11 mouse cellular contexts compared by ENCODE assay signal in genomic region chr14:24068693-24069092, GRCm38 (mm10). TPM values are rescaled to one million over a fixed set of nuclear protein-coding genes. Genes with fewer than 3 reads are reported as not detected.
A peak's percentile ranks its signal among the peaks of the same experiment; 100 is the strongest.
DNase-seq lines count a peak whose midpoint lies in the region; ATAC-seq and TF ChIP-seq lines count a peak whose summit lies in the region.
"Had no signal": no experiment of that assay in that cellular context is flagged by ENCODE, and none has a peak within 500 bp of the region (broad histone marks: within the 10 kb centered on the region; RNA-seq: fewer than 3 reads in every experiment).

No protein-coding gene starts in this region.

- 62% methylated on average over 4 of the region's 4 CpGs for WGBS in midbrain, embryonic 14.5 days
- WGBS in midbrain, embryonic 11.5 days, result 60% methylated on average over 4 of the region's 4 CpGs

- no peaks in the 10 kb centered on the region for H3K27me3 ChIP-seq in midbrain, embryonic 14.5 days (ENCODE audit: control insufficient read depth, insufficient read depth, low read length)
- H3K27me3 ChIP-seq in midbrain, embryonic 11.5 days (ENCODE audit: control insufficient read depth, insufficient read depth, low read length), result no peaks in the 10 kb centered on the region
- H3K27me3 ChIP-seq: midbrain, embryonic 12.5 days had no signal

- no peaks in the 10 kb centered on the region for H3K4me1 ChIP-seq in midbrain, embryonic 14.5 days (ENCODE audit: control insufficient read depth, insufficient read depth, low read length)
- no peaks in the 10 kb centered on the region for H3K4me1 ChIP-seq in midbrain, embryonic 11.5 days (ENCODE audit: control insufficient read depth, insufficient read depth, low read length)
- H3K4me1 ChIP-seq: heart, embryonic 15.5 days; midbrain, embryonic 12.5 days had no signal

- no peak for ATAC-seq in midbrain, embryonic 14.5 days (ENCODE audit: low FRiP score, low TSS enrichment)
- ATAC-seq in midbrain, embryonic 11.5 days (ENCODE audit: low FRiP score), result no peak

- DNase-seq in heart, postnatal 4 days, result peak; percentile 15
- no peak for DNase-seq in heart, postnatal 25 days (ENCODE audit: low spot score)
- peak; percentile 56 for DNase-seq in midbrain, embryonic 14.5 days
- no peak for DNase-seq in midbrain, embryonic 11.5 days (ENCODE audit: low spot score, missing footprints)
- DNase-seq in brain, embryonic 14.5 days (ENCODE audit: low read depth), result peak; percentile 43
- DNase-seq in retina, postnatal 1 day, result peak; percentile 51
- no peak for DNase-seq in spleen, postnatal 10 days (ENCODE audit: low spot score in 2 of 2)
- no peak for DNase-seq in kidney, postnatal 25 days
- DNase-seq: spleen, adult 18-20 months had no signal

- peak; percentile 47; the same call in 1 of the 2 replicates for TF ChIP-seq CTCF in brain, embryonic 14.5 days (IDR thresholded peaks at IDR 0.05; ENCODE audit: borderline replicate concordance, extremely low read depth, insufficient read depth, insufficient read length)

- H3K4me3 ChIP-seq in midbrain, embryonic 14.5 days (replicated peaks; ENCODE audit: low read depth, low read length), result no peak overlapping the region
- H3K4me3 ChIP-seq in midbrain, embryonic 11.5 days (ENCODE audit: low read depth, low read length), result no peak overlapping the region
- H3K4me3 ChIP-seq: heart, embryonic 15.5 days; midbrain, embryonic 12.5 days had no signal

- intact Hi-C loops in heart, postnatal 25 days (cut with DNase I), result no loop called here

- H3K27ac ChIP-seq in midbrain, embryonic 14.5 days (replicated peaks; ENCODE audit: low read depth, low read length), result no peak overlapping the region
- H3K27ac ChIP-seq in midbrain, embryonic 11.5 days (ENCODE audit: low read depth, low read length), result no peak overlapping the region
- H3K27ac ChIP-seq: heart, embryonic 15.5 days; midbrain, embryonic 12.5 days had no signal

- H3K9ac ChIP-seq in midbrain, embryonic 14.5 days (replicated peaks; ENCODE audit: low read length), result no peak overlapping the region
- H3K9ac ChIP-seq in midbrain, embryonic 11.5 days (ENCODE audit: low read length), result no peak overlapping the region
- H3K9ac ChIP-seq: heart, embryonic 15.5 days; midbrain, embryonic 12.5 days had no signal

- no peaks in the 10 kb centered on the region for H3K9me3 ChIP-seq in midbrain, embryonic 14.5 days (ENCODE audit: control insufficient read depth, low read length)
- H3K9me3 ChIP-seq in midbrain, embryonic 11.5 days (ENCODE audit: control insufficient read depth, low read length), result no peaks in the 10 kb centered on the region
- H3K9me3 ChIP-seq: heart, embryonic 15.5 days; midbrain, embryonic 12.5 days had no signal

- no peaks in the 10 kb centered on the region for H3K36me3 ChIP-seq in midbrain, embryonic 14.5 days (ENCODE audit: control insufficient read depth, insufficient read depth, low read length)
- no peaks in the 10 kb centered on the region for H3K36me3 ChIP-seq in midbrain, embryonic 11.5 days (ENCODE audit: control insufficient read depth, insufficient read depth, low read length)
- H3K36me3 ChIP-seq: heart, embryonic 15.5 days; midbrain, embryonic 12.5 days had no signal

- no peak for TF ChIP-seq POLR2A in brain, embryonic 14.5 days (IDR thresholded peaks at IDR 0.05; ENCODE audit: borderline replicate concordance, extremely low read depth, insufficient read depth, insufficient read length, poor library complexity, severe bottlenecking)

- no peak overlapping the region for H3K4me2 ChIP-seq in midbrain, embryonic 14.5 days (ENCODE audit: low read length)
- no peak overlapping the region for H3K4me2 ChIP-seq in midbrain, embryonic 11.5 days
- H3K4me2 ChIP-seq: heart, embryonic 15.5 days; midbrain, embryonic 12.5 days had no signal

RNA-seq across cellular contexts. Expression of gene Kcnma1, which starts 54.4 kb away (rescaled TPM):
- total RNA-seq in heart, postnatal 4 days (2021), result under 1 TPM; 0.43 to 0.48 TPM
- under 1 TPM; 0.45 to 0.81 TPM for total RNA-seq in heart, postnatal 25 days (2021)
- 17.8 and 18.3 TPM in 2 replicates for polyA plus RNA-seq in midbrain, embryonic 14.5 days (2014; fragmentation: Nextera tagmentation; extraction: Ambion mirVana)
- polyA plus RNA-seq in midbrain, embryonic 11.5 days (2014; fragmentation: Nextera tagmentation; extraction: Ambion mirVana), result 1.1 and 1.3 TPM in 2 replicates
- polyA plus RNA-seq in brain, embryonic 14.5 days (2012; rRNA removed), result 10.6 and 18.3 TPM in 2 replicates

Comparison
In these comparisons a context has a peak if more than half of its experiments do, and no peak if none do; other contexts are left out.
1. DNase-seq: peak in heart, postnatal 4 days (single experiment), midbrain, embryonic 14.5 days (single experiment), brain, embryonic 14.5 days (single experiment) and retina, postnatal 1 day (single experiment); none in heart, postnatal 25 days (single experiment), midbrain, embryonic 11.5 days (single experiment), spleen, postnatal 10 days (0 of 2) and kidney, postnatal 25 days (0 of 2).